In the genomic region with DNA sequence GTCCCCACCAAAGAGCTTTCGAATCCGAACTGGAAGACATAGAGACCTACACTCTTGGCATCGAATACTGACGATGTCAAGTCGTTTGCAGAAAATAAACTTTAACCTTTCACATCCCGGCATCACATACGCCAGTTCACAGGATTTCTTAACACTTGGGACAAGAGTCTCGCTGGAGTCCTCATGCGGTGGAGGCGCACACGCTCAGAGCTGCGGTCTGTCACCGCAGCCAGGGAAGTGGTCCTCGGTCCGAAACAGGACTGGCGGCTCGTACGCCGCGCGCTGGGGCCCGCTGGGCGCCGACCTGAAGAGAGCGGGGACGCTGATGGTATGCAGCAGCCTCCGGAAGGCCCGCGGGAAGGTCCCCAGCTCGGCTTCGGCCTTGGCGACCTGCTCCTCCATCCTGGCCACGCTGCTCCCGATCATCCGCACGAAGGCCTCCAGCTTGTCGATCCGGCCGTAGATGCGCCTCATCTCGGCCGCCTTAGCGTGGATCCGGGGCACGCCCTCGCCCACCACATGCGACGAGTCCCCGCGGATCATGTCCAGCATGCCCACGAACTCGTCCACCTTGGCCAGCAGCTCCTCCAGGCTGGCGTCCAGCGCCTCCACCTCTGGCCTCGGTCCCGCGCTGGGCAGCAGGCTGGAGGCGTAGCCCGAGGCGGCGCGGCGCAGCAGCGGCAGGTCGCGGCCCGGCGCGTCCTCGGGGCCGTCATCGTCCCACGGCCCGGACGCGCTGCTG, we compare ENCODE assay signal across 8 mouse cellular contexts. TPM values are rescaled to one million over a fixed set of nuclear protein-coding genes. Genes with fewer than 3 reads are reported as not detected.
DNase-seq lines count a peak whose midpoint lies in the region; ATAC-seq and TF ChIP-seq lines count a peak whose summit lies in the region.

No protein-coding gene starts in this region.

- peaks cover 17% of the 10 kb centered on the region for H3K4me1 ChIP-seq in hindbrain, embryonic 16.5 days (ENCODE audit: control insufficient read depth, insufficient read depth, low read depth, low read length)

- no peaks in the 10 kb centered on the region for H3K27me3 ChIP-seq in hindbrain, embryonic 16.5 days (replicated peaks; ENCODE audit: control insufficient read depth, insufficient read depth, low read length)

- H3K27ac ChIP-seq in gastrocnemius, adult 2 months, result peak overlapping the region; percentile 80
- peak overlapping the region; percentile 65 for H3K27ac ChIP-seq in hindbrain, embryonic 16.5 days (ENCODE audit: low read depth, low read length)

- WGBS in hindbrain, embryonic 16.5 days, result 3% methylated on average over 73 of the region's 76 CpGs

- H3K4me2 ChIP-seq in hindbrain, embryonic 16.5 days (ENCODE audit: low read length), result peak overlapping the region; percentile 98

- intact Hi-C loops in gastrocnemius, adult 2 months (cut with DNase I), result loop anchor here (10.0 kb wide), 1 partner anchor 163 kb away; no protein-coding TSS in a partner anchor

- H3K9me3 ChIP-seq in hindbrain, embryonic 16.5 days (ENCODE audit: control insufficient read depth, low read length), result no peaks in the 10 kb centered on the region

- H3K9ac ChIP-seq in hindbrain, embryonic 16.5 days (ENCODE audit: low read depth, low read length), result peak overlapping the region; percentile 84

- peak; percentile 83 for ATAC-seq in hindbrain, embryonic 16.5 days
- peak; percentile 24 for ATAC-seq in megakaryocyte-erythroid progenitor cell, adult 5-6 weeks (replicated peaks; ENCODE audit: low FRiP score, low TSS enrichment, poor library complexity, severe bottlenecking)

- no peak for TF ChIP-seq CTCF in gastrocnemius, adult 2 months (IDR thresholded peaks at IDR 0.05)

- peak overlapping the region; percentile 90 for H3K4me3 ChIP-seq in gastrocnemius, adult 2 months
- peak overlapping the region; percentile 99 for H3K4me3 ChIP-seq in hindbrain, embryonic 16.5 days (ENCODE audit: low read length)

- H3K36me3 ChIP-seq in hindbrain, embryonic 16.5 days (ENCODE audit: control insufficient read depth, insufficient read depth, low read length), result no peaks in the 10 kb centered on the region

- DNase-seq in gastrocnemius, adult 2 months, result no peak
- no peak for DNase-seq in gastrocnemius, adult 18-20 months (ENCODE audit: low spot score)
- DNase-seq in thymus, postnatal 14 days, result peak; percentile 36
- no peak for DNase-seq in thymus, postnatal 0 days (ENCODE audit: low spot score)
- no peak for DNase-seq in retina, postnatal 1 day
- no peak for DNase-seq in ovary, postnatal 36 days (ENCODE audit: low spot score)

RNA-seq across cellular contexts. Expression of gene Bloc1s4, which starts 0.5 kb away (rescaled TPM):
- total RNA-seq in gastrocnemius, adult 2 months (2021), result 10 to 100 TPM in 1 of 2 experiments, 1 to 10 TPM in 1; 9.1 to 11.0 TPM
- 10 to 100 TPM in 1 of 2 experiments, 1 to 10 TPM in 1; 9.4 to 10.1 TPM for total RNA-seq in gastrocnemius, adult 18-20 months (2021)
- polyA plus RNA-seq in thymus, postnatal 0 days (2015; fragmentation: Nextera tagmentation; extraction: Ambion mirVana), result 37.3 and 42.2 TPM in 2 replicates
- 25.4 and 26.0 TPM in 2 replicates for polyA plus RNA-seq in hindbrain, embryonic 16.5 days (2015; fragmentation: Nextera tagmentation; extraction: Ambion mirVana)
- total RNA-seq in megakaryocyte-erythroid progenitor cell, adult 5-6 weeks (2014; fragmentation: Nextera tagmentation), result 10.4 and 15.1 TPM in 2 replicates
- 23.2 and 24.4 TPM in 2 replicates for total RNA-seq in megakaryocyte-erythroid progenitor cell, adult 5-6 weeks (2017)

RNA-seq across cellular contexts. Expression of gene Mrfap1, which starts 48.6 kb away (rescaled TPM):
- 100 to 1,000 TPM; 207 to 261 TPM for total RNA-seq in gastrocnemius, adult 2 months (2021)
- 100 to 1,000 TPM; 213 to 228 TPM for total RNA-seq in gastrocnemius, adult 18-20 months (2021)
- 322 and 329 TPM in 2 replicates for polyA plus RNA-seq in thymus, postnatal 0 days (2015; fragmentation: Nextera tagmentation; extraction: Ambion mirVana)
- 271 and 296 TPM in 2 replicates for polyA plus RNA-seq in hindbrain, embryonic 16.5 days (2015; fragmentation: Nextera tagmentation; extraction: Ambion mirVana)
- 150 and 174 TPM in 2 replicates for total RNA-seq in megakaryocyte-erythroid progenitor cell, adult 5-6 weeks (2014; fragmentation: Nextera tagmentation)
- 236 and 255 TPM in 2 replicates for total RNA-seq in megakaryocyte-erythroid progenitor cell, adult 5-6 weeks (2017)

RNA-seq across cellular contexts. Expression of gene D5Ertd579e, which starts 52.1 kb away (rescaled TPM):
- total RNA-seq in gastrocnemius, adult 2 months (2021), result 10 to 100 TPM; 86.4 to 98.1 TPM
- total RNA-seq in gastrocnemius, adult 18-20 months (2021), result 10 to 100 TPM; 88.1 to 91.1 TPM
- 20.9 and 27.1 TPM in 2 replicates for polyA plus RNA-seq in thymus, postnatal 0 days (2015; fragmentation: Nextera tagmentation; extraction: Ambion mirVana)
- 25.9 and 32.6 TPM in 2 replicates for polyA plus RNA-seq in hindbrain, embryonic 16.5 days (2015; fragmentation: Nextera tagmentation; extraction: Ambion mirVana)
- 21.0 and 24.0 TPM in 2 replicates for total RNA-seq in megakaryocyte-erythroid progenitor cell, adult 5-6 weeks (2014; fragmentation: Nextera tagmentation)
- total RNA-seq in megakaryocyte-erythroid progenitor cell, adult 5-6 weeks (2017), result 25.7 and 44.6 TPM in 2 replicates
